Mouse (Mus musculus) MEL (cell line): ENCODE results near the gene Olfr558. TPM values are rescaled to one million over a fixed set of nuclear protein-coding genes. Genes with fewer than 3 reads are reported as not detected.

Experiments used
- DNase-seq: peaks from one replicate; pipeline ENCODE4 v3.0.0; 2011; ENCODE audit warnings: low read depth, low spot score
- H3K27ac ChIP-seq: 2 replicates; pipeline ENCODE4 v1.5.1; 2012; ENCODE audit warnings: low read depth, mild to moderate bottlenecking, control low read depth, low read length, moderate library complexity; ENCODE audit not compliant: control insufficient read depth
- H3K27me3 ChIP-seq, 2 experiments: fragments of 150-350 bp in 1 of 2; sonication (generic) in 1 of 2; 2 replicates each; pipeline ENCODE4 v1.6.1; 2012; ENCODE audit warnings: low read length in 2 of 2, mild to moderate bottlenecking in 2 of 2, improper control_type of control experiment in 1 of 2, moderate library complexity in 1 of 2; ENCODE audit not compliant: insufficient read depth in 2 of 2, control insufficient read depth in 1 of 2
- H3K36me3 ChIP-seq, 2 experiments: 2 replicates each; pipeline ENCODE4 v1.6.1; 2012 to 2014; ENCODE audit warnings: low read length in 2 of 2, improper control_type of control experiment in 1 of 2, inconsistent platforms in 1 of 2, mild to moderate bottlenecking in 1 of 2; ENCODE audit not compliant: insufficient read depth in 2 of 2, control insufficient read depth in 1 of 2
- H3K4me1 ChIP-seq, 2 experiments: fragments of 150-350 bp in 1 of 2; sonication (generic) in 1 of 2; 2 replicates each; pipeline ENCODE4 v1.6.1; 2012; ENCODE audit warnings: low read length in 2 of 2, improper control_type of control experiment in 1 of 2, mild to moderate bottlenecking in 1 of 2; ENCODE audit not compliant: insufficient read depth in 2 of 2, control insufficient read depth in 1 of 2
- H3K4me3 ChIP-seq, 2 experiments: fragments of 150-350 bp in 1 of 2; sonication (generic) in 1 of 2; 2 replicates each; pipeline ENCODE4 v1.5.1; 2012; ENCODE audit warnings: low read depth in 2 of 2, low read length in 2 of 2, mild to moderate bottlenecking in 2 of 2, moderate library complexity in 2 of 2, control low read depth in 1 of 2, improper control_type of control experiment in 1 of 2; ENCODE audit not compliant: control insufficient read depth in 1 of 2, insufficient read depth in 1 of 2
- H3K79me2 ChIP-seq: 2 replicates; pipeline ENCODE4 v1.6.1; 2012; ENCODE audit warnings: mild to moderate bottlenecking, low read length, moderate library complexity; ENCODE audit not compliant: control insufficient read depth, poor library complexity, insufficient read depth
- H3K9ac ChIP-seq: 2 replicates; pipeline ENCODE4 v1.6.1; 2012; ENCODE audit warnings: low read depth, mild to moderate bottlenecking, control low read depth, low read length, moderate library complexity; ENCODE audit not compliant: control insufficient read depth, poor library complexity, severe bottlenecking
- H3K9me3 ChIP-seq: fragments of 150-350 bp; sonication (generic); replicated peaks from 2 replicates; pipeline ENCODE4 v1.6.1; 2012; ENCODE audit warnings: mild to moderate bottlenecking, low read length, improper control_type of control experiment, moderate library complexity; ENCODE audit not compliant: insufficient read depth
- CHD2 ChIP-seq: IDR thresholded peaks from 2 replicates; pipeline ENCODE4 v1.6.1; 2011; ENCODE audit warnings: low read length, improper control_type of control experiment
- CTCF ChIP-seq, 3 experiments: IDR thresholded peaks in 2 of 3; conservative IDR thresholded peaks in 1 of 3; 2 replicates each; pipeline ENCODE4 v1.5.1; 2011 to 2012; ENCODE audit warnings: low read length in 3 of 3, low read depth in 2 of 3, mild to moderate bottlenecking in 2 of 3, improper control_type of control experiment in 1 of 3, inconsistent platforms in 1 of 3, mixed read lengths in 1 of 3, moderate library complexity in 1 of 3; ENCODE audit not compliant: control insufficient read depth in 1 of 3, insufficient read depth in 1 of 3, poor library complexity in 1 of 3, severe bottlenecking in 1 of 3
- E2F4 ChIP-seq: IDR thresholded peaks from 2 replicates; pipeline ENCODE4 v1.6.1; 2011; ENCODE audit warnings: low read depth, low read length, improper control_type of control experiment, borderline replicate concordance
- ELF1 ChIP-seq: IDR thresholded peaks from 2 replicates; pipeline ENCODE4 v1.6.1; 2014; ENCODE audit warnings: low read depth, mild to moderate bottlenecking, inconsistent platforms, low read length, improper control_type of control experiment, moderate library complexity
- EP300 ChIP-seq, 2 experiments: IDR thresholded peaks; 2 replicates each; pipeline ENCODE4 v1.6.1; 2011; ENCODE audit warnings: improper control_type of control experiment in 2 of 2, low read length in 2 of 2, low read depth in 1 of 2, mild to moderate bottlenecking in 1 of 2
- ETS1 ChIP-seq: IDR thresholded peaks from 2 replicates; pipeline ENCODE4 v1.6.1; 2012; ENCODE audit warnings: low read depth, mild to moderate bottlenecking, inconsistent platforms, low read length, improper control_type of control experiment, moderate library complexity
- GABPA ChIP-seq: IDR thresholded peaks from 2 replicates; pipeline ENCODE4 v1.6.1; 2012; ENCODE audit warnings: low read depth, mild to moderate bottlenecking, inconsistent platforms, low read length, improper control_type of control experiment, moderate library complexity
- JUND ChIP-seq: IDR thresholded peaks from 2 replicates; pipeline ENCODE4 v1.6.1; 2011; ENCODE audit warnings: low read depth, mild to moderate bottlenecking, improper control_type of control experiment, low read length
- MAFK ChIP-seq: IDR thresholded peaks from 2 replicates; pipeline ENCODE4 v1.6.1; 2011; ENCODE audit warnings: low read depth, mild to moderate bottlenecking, low read length, improper control_type of control experiment, borderline replicate concordance
- MAZ ChIP-seq: IDR thresholded peaks from 2 replicates; pipeline ENCODE4 v1.6.1; 2012; ENCODE audit warnings: low read depth, mild to moderate bottlenecking, inconsistent platforms, low read length, improper control_type of control experiment
- MYC ChIP-seq: IDR thresholded peaks from 2 replicates; pipeline ENCODE4 v1.6.1; 2011; ENCODE audit warnings: low read depth, mild to moderate bottlenecking, low read length, improper control_type of control experiment, moderate library complexity
- NELFE ChIP-seq: IDR thresholded peaks from 2 replicates; pipeline ENCODE4 v1.6.1; 2011; ENCODE audit warnings: low read depth, low read length, improper control_type of control experiment
- POLR2A ChIP-seq, 2 experiments: IDR thresholded peaks; 2 replicates each; pipeline ENCODE4 v1.6.1; 2011 to 2012; ENCODE audit warnings: low read length in 2 of 2, mild to moderate bottlenecking in 2 of 2, control low read depth in 1 of 2, improper control_type of control experiment in 1 of 2, low read depth in 1 of 2, moderate library complexity in 1 of 2; ENCODE audit not compliant: control insufficient read depth in 1 of 2, insufficient read depth in 1 of 2, poor library complexity in 1 of 2
- POLR2AphosphoS5 ChIP-seq: IDR thresholded peaks from 2 replicates; pipeline ENCODE4 v1.6.1; 2012; ENCODE audit warnings: low read depth, borderline replicate concordance, mild to moderate bottlenecking, inconsistent platforms, low read length, moderate library complexity, mixed read lengths
- RAD21 ChIP-seq: IDR thresholded peaks from 2 replicates; pipeline ENCODE4 v1.6.1; 2011; ENCODE audit warnings: mild to moderate bottlenecking, low read depth, low read length, improper control_type of control experiment
- RCOR1 ChIP-seq: IDR thresholded peaks from 2 replicates; pipeline ENCODE4 v1.6.1; 2012; ENCODE audit warnings: low read depth, mild to moderate bottlenecking, inconsistent platforms, low read length, improper control_type of control experiment
- SIN3A ChIP-seq: IDR thresholded peaks from 2 replicates; pipeline ENCODE4 v1.6.1; 2012; ENCODE audit warnings: low read length, improper control_type of control experiment, inconsistent platforms
- SMC3 ChIP-seq: IDR thresholded peaks from 2 replicates; pipeline ENCODE4 v1.6.1; 2011; ENCODE audit warnings: low read depth, low read length, improper control_type of control experiment
- TAL1 ChIP-seq: IDR thresholded peaks from 2 replicates; pipeline ENCODE4 v1.6.1; 2012; ENCODE audit warnings: mild to moderate bottlenecking, inconsistent platforms, low read length, moderate library complexity, mixed read lengths
- TBP ChIP-seq: IDR thresholded peaks from 2 replicates; pipeline ENCODE4 v1.8.0; 2011; ENCODE audit warnings: low read depth, low read length, improper control_type of control experiment
- TCF12 ChIP-seq: IDR thresholded peaks from 2 replicates; pipeline ENCODE4 v1.6.1; 2014; ENCODE audit warnings: low read depth, mild to moderate bottlenecking, inconsistent platforms, low read length, improper control_type of control experiment, moderate library complexity
- UBTF ChIP-seq: IDR thresholded peaks from 2 replicates; pipeline ENCODE4 v1.6.1; 2012; ENCODE audit warnings: low read depth, mild to moderate bottlenecking, inconsistent platforms, low read length, improper control_type of control experiment, moderate library complexity, borderline replicate concordance; ENCODE audit not compliant: insufficient read depth
- USF1 ChIP-seq: IDR thresholded peaks from 2 replicates; pipeline ENCODE4 v1.6.1; 2014; ENCODE audit warnings: low read depth, mild to moderate bottlenecking, inconsistent platforms, low read length, improper control_type of control experiment, moderate library complexity
- ZNF384 ChIP-seq: IDR thresholded peaks from 2 replicates; pipeline ENCODE4 v1.6.1; 2012; ENCODE audit warnings: low read depth, mild to moderate bottlenecking, inconsistent platforms, low read length, improper control_type of control experiment
- polyA plus RNA-seq, 2 experiments: library from polyadenylated mRNA; stranded (reverse) in 1 of 2; unstranded in 1 of 2; fragments of >175 nt in 1 of 2; fragments of >200 nt in 1 of 2; gene quantifications; 2 replicates each; pipeline versions ENCODE4 v1.2.1 to v1.2.4; 2012; ENCODE audit warnings: low replicate concordance in 2 of 2, low read depth in 1 of 2; ENCODE audit not compliant: insufficient read length in 2 of 2, insufficient read depth in 1 of 2, missing spikeins in 1 of 2
- total RNA-seq: library from RNA; depleted of rRNA; stranded (reverse); fragments of 300-350 nt; gene quantifications from 2 replicates; pipeline ENCODE4 v1.2.3, GENCODE M21; 2012

Olfr558 gene
- total and polyA plus RNA-seq, 3 experiments: not detected

DNA sequence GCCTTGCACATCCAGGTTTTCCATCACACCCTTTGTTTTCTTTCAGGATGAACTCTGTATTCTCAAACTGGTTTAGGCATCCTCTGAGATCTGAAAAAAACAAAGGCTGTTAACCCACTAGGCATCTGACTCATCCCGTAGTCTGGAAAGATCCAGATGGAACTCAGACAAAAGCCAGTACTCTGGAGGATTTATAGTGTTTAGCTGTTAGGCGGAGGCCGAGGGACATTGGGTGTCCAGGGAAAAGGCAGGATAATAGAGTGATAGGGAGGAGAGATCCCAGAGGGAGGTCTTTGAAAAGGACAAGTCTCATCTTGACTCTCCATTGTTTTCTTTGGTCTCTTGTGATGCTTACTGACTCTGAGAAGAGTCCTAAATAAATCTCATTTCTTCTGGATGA lies 37.4 kb upstream of the Olfr558 start, which contains the start of gene Olfr556:
Gene Olfr556, plus strand, starts transcription at position 301 of the 400 bp plus-strand sequence.
- H3K79me2 ChIP-seq: no peaks in the 10 kb centered on the region
- no peak within 1 kb of the TSS for H3K4me3 ChIP-seq
- no peaks in the 10 kb centered on the region for H3K36me3 ChIP-seq
- H3K4me1 ChIP-seq: no peaks in the 10 kb centered on the region
- peaks cover 0 to 1% of the 10 kb centered on the region in 2 experiments; a peak in 2 of 4 replicates for H3K27me3 ChIP-seq
- no peak for TF ChIP-seq RCOR1
- TF ChIP-seq JUND: no peak
- no peak for TF ChIP-seq MAFK
- no peak for TF ChIP-seq E2F4
- TF ChIP-seq CHD2: no peak
- no peak for TF ChIP-seq TCF12
- no peak for TF ChIP-seq USF1
- TF ChIP-seq EP300 (IDR thresholded peaks at IDR 0.05; ENCODE audit: low read depth in 1 of 2, low read length in 2 of 2): no peak
- no peak for TF ChIP-seq MYC
- no peak for TF ChIP-seq ELF1
- no peak for TF ChIP-seq TBP
- TF ChIP-seq NELFE: no peak
- TF ChIP-seq ETS1: no peak
- no peak for TF ChIP-seq SIN3A
- no peak for TF ChIP-seq MAZ
- TF ChIP-seq POLR2A (IDR thresholded peaks at IDR 0.05; ENCODE audit: control insufficient read depth in 1 of 2, insufficient read depth in 1 of 2, low read depth in 1 of 2, low read length in 2 of 2, poor library complexity in 1 of 2): no peak
- TF ChIP-seq POLR2AphosphoS5: no peak
- no peak for TF ChIP-seq UBTF
- no peak within 1 kb of the TSS for H3K9ac ChIP-seq
- no peak for DNase-seq
- H3K9me3 ChIP-seq: no peaks in the 10 kb centered on the region
- no peak within 1 kb of the TSS for H3K27ac ChIP-seq

DNA sequence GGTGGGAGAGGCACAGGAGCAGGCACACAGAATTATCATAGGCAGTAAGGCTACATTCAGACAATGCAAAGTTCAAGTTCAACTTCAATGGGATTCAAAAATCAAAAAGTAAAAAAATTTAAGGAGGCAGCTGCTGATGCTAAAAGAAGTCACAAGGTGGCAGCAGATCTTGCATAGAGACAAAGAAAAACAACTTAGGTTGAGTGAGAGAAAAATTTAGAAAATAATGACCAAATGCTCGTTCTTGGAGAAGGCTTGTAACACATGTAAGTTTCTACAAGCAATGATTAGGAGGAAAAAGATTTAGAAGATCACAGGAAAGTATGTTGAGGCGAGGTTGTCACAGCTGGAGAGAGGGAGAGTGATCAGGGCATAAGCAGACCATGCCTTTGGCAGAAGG lies 36.6 kb upstream of the Olfr558 start:
- Histone ChIP-seq H3K9ac (no peak overlapping the region), H3K9me3 (no peaks in the 10 kb centered on the region), H3K27ac (no peak overlapping the region), H3K27me3 (peaks cover 0 to 1% of the 10 kb centered on the region in 2 experiments; a peak in 2 of 4 replicates), H3K4me3 (no peak overlapping the region)
- DNase-seq: peak; percentile 30
- TF ChIP-seq SMC3 (peak; percentile 69), CTCF (IDR thresholded peaks at IDR 0.05 in 2 of 3, conservative IDR thresholded peaks at IDR 0.05 in 1 of 3; ENCODE audit: control insufficient read depth in 1 of 3, insufficient read depth in 1 of 3, low read depth in 2 of 3, low read length in 3 of 3, poor library complexity in 1 of 3, severe bottlenecking in 1 of 3) (peak in 2 of 3 experiments; percentile 27 to 62; a peak in 4 of 6 replicates), GABPA (no peak), ZNF384 (0 out of 2 replicates have a peak, but pooled peaks have one; percentile 33), TAL1 (no peak), RAD21 (peak; percentile 59)
- TF ChIP-seq, all 39 proteins: peak for 4
- H3K36me3 ChIP-seq: no peaks in the 10 kb centered on the region
- H3K4me1 ChIP-seq: no peaks in the 10 kb centered on the region
- no peaks in the 10 kb centered on the region for H3K79me2 ChIP-seq
